Mouse (Mus musculus) kidney, embryonic 14.5 days (tissue): ENCODE results near the gene Gm9972. TPM values are rescaled to one million over a fixed set of nuclear protein-coding genes. Genes with fewer than 3 reads are reported as not detected.

Experiments used
- ATAC-seq: fragments of 200-750 bp; cut with Nextera tagmentation; 2 replicates; pipeline ENCODE4 v1.8.0; 2017; ENCODE audit warnings: moderate number of reproducible peaks, mild to moderate bottlenecking, moderate TSS enrichment, moderate library complexity; ENCODE audit not compliant: low FRiP score, low TSS enrichment
- H3K27ac ChIP-seq: fragments of 300-500 bp; sonication (generic); 2 replicates; pipeline ENCODE4 v1.5.1; 2014; ENCODE audit warnings: low read depth, mild to moderate bottlenecking, low read length, moderate library complexity, mixed read lengths
- H3K27me3 ChIP-seq: fragments of 300-500 bp; sonication (generic); 2 replicates; pipeline ENCODE4 v1.6.1; 2014; ENCODE audit warnings: mild to moderate bottlenecking, low read length; ENCODE audit not compliant: control insufficient read depth, insufficient read depth
- H3K36me3 ChIP-seq: fragments of 300-500 bp; sonication (generic); 2 replicates; pipeline ENCODE4 v1.6.1; 2014; ENCODE audit warnings: low read length, mixed read lengths; ENCODE audit not compliant: control insufficient read depth, insufficient read depth
- H3K4me1 ChIP-seq: fragments of 300-500 bp; sonication (generic); 2 replicates; pipeline ENCODE4 v1.6.1; 2014; ENCODE audit warnings: low read length, mixed read lengths; ENCODE audit not compliant: control insufficient read depth, insufficient read depth
- H3K4me2 ChIP-seq: fragments of 300-500 bp; sonication (generic); replicated peaks from 2 replicates; pipeline ENCODE4 v1.6.1; 2014; ENCODE audit warnings: low read depth, mild to moderate bottlenecking, low read length
- H3K4me3 ChIP-seq: fragments of 300-500 bp; sonication (generic); 2 replicates; pipeline ENCODE4 v1.5.1; 2014; ENCODE audit warnings: mild to moderate bottlenecking, low read length
- H3K9ac ChIP-seq: fragments of 300-500 bp; sonication (generic); 2 replicates; pipeline ENCODE4 v1.6.1; 2014; ENCODE audit warnings: low read depth, mild to moderate bottlenecking, low read length, moderate library complexity
- H3K9me3 ChIP-seq: fragments of 300-500 bp; sonication (generic); 2 replicates; pipeline ENCODE4 v1.6.1; 2016; ENCODE audit warnings: low read length; ENCODE audit not compliant: control insufficient read depth
- WGBS: fragments of 180-500 bp; shearing (Covaris S2); extraction: QIAGEN DNeasy Blood & Tissue Kit; methylation state at CpG from one replicate; pipeline ENCODE4 v1.1.7; 2014; 5-methylcytosine and 5-hydroxymethylcytosine counted together
- polyA plus RNA-seq: library from polyadenylated mRNA; unstranded; fragments of >200 nt; fragmentation: Nextera tagmentation; extraction: Ambion mirVana; gene quantifications from 2 replicates; pipeline ENCODE4 v1.2.1, GENCODE M21; 2014

Gene Gm9972
- polyA plus RNA-seq, 1 experiment from 2014 or later, result 0.27 TPM

DNA sequence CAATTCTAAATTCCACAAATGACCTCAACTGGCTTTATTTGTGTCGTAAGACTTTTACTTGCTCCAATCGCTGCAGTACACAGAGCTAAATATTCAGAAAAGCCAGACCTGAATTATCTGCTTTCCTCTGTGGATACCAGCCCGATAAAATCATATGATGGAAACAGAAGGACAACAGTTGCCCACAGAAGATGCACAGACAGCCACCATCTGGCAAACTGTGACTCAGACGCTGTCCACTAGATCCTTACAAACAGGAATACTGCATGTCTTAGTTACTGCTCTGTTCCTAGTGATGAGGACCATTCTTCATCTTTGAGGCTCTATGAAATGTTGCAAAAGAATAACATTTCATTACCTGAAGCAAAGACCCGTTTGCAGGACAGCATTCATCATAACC, 19.4 kb downstream of the Gm9972 start:
- H3K4me3 ChIP-seq, result no peak overlapping the region
- no peaks in the 10 kb centered on the region for H3K36me3 ChIP-seq
- 95% methylated on average over 5 of the region's 5 CpGs for WGBS
- no peaks in the 10 kb centered on the region for H3K27me3 ChIP-seq
- H3K9ac ChIP-seq, result no peak overlapping the region
- no peaks in the 10 kb centered on the region for H3K9me3 ChIP-seq
- no peak overlapping the region for H3K4me2 ChIP-seq
- H3K27ac ChIP-seq, result no peak overlapping the region
- H3K4me1 ChIP-seq, result no peaks in the 10 kb centered on the region
- no peak for ATAC-seq

DNA sequence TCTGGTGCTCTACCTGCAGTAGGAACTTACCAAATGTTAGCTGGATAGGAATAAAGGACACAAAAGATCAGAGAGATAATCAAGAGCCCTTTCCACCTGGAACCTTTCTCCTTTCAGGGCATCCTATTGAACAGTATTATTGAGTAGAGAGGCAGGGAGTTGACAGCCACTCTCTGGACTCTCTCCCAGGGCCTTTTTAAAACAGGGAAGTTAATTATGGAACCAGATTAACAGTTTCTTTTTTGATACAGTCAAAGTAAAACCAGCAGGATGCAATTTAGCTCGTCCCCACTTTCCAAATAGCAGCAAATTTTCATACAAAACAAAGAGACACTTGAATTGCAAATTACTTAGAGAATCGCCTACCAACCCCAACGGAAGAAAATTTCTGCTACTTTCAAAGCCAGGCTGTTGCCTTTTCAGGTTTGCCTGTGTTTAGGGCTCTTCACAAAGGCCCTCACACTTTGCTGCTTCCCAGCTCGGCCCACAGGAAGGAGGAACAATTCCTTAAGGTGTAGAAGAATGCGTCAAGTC, 24.0 kb downstream of the Gm9972 start:
- Histone ChIP-seq H3K27ac (no peak overlapping the region), H3K4me1 (no peaks in the 10 kb centered on the region), H3K4me3 (no peak overlapping the region), H3K27me3 (no peaks in the 10 kb centered on the region), H3K4me2 (no peak overlapping the region), H3K36me3 (no peaks in the 10 kb centered on the region), H3K9me3 (no peaks in the 10 kb centered on the region), H3K9ac (no peak overlapping the region)
- ATAC-seq, result no peak
- 41% methylated on average over 5 of the region's 5 CpGs for WGBS

DNA sequence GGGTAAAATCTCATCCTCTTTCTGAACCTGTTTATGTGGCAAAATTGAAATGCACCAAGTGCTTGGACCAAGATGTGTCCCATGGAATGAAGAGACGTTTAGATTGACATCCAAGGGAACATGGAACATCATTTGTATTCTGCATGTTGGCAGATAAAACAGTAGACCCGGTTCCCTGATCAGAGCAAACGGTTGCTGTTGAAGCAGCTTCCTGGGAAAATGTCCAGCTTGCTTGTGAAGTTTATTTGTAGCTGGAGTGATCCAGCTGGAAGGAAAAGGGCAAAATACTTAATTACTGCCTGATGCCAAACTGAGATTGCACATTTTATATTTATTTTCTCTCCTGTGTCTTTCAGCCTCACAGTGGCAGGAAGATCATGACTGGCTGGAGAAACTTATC, 26.7 kb downstream of the Gm9972 start:
- Histone ChIP-seq H3K4me2 (no peak overlapping the region), H3K9ac (no peak overlapping the region), H3K4me1 (no peaks in the 10 kb centered on the region), H3K27ac (no peak overlapping the region), H3K9me3 (no peaks in the 10 kb centered on the region), H3K27me3 (no peaks in the 10 kb centered on the region), H3K36me3 (no peaks in the 10 kb centered on the region), H3K4me3 (no peak overlapping the region)
- WGBS, result 65% methylated on average over 3 of the region's 3 CpGs
- no peak for ATAC-seq

DNA sequence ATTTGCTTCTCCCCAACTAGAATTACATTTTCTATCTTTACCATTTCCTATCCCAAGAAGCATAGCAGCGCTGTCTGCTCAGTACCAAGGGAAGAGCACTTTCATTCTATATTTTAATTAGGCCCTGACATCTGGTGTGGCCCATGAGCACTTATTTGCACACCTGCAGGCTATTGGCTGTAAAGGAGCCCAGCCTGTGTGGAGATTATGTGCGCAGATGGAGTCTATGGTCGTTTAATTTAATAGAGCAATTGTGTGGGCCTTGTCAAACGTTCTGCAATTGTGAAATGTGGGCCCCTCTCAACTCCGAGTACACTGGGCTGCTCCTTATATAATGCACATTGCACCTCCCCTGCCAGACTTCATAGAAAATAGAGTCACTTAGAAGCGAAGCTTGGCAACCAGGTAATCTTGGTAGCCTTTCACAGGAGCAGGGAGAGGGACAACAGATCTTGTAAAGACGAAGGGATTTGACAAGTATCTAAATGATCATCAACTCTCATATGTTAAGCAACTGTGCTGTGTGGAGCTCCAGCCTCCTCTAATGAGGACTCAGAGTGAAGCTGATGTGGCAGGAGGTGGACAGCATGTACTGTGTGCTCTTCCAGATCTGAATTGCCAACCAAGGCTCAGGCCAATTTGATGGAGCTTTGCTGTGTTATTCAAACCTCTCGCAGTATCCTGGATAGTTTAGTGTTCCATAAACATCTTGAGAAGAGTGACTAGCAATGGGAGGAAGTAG, 50.9 kb downstream of the Gm9972 start:
- no peaks in the 10 kb centered on the region for H3K4me1 ChIP-seq
- WGBS, result 68% methylated on average over 8 of the region's 8 CpGs
- no peaks in the 10 kb centered on the region for H3K9me3 ChIP-seq
- ATAC-seq, result no peak
- no peak overlapping the region for H3K4me2 ChIP-seq
- no peak overlapping the region for H3K4me3 ChIP-seq
- H3K27ac ChIP-seq, result no peak overlapping the region
- no peak overlapping the region for H3K9ac ChIP-seq
- no peaks in the 10 kb centered on the region for H3K27me3 ChIP-seq
- no peaks in the 10 kb centered on the region for H3K36me3 ChIP-seq

Other genes with a start within 250 kb of the Gm9972 start
- gene Atp10b, start 114.1 kb downstream of the Gm9972 start, polyA plus RNA-seq, result 0.49 and 1.2 TPM in 2 replicates